18 mouse cellular contexts compared by ENCODE assay signal in genomic region chr7:89235974-89236507, GRCm38 (mm10).
DNase-seq lines count a peak whose midpoint lies in the region; ATAC-seq and TF ChIP-seq lines count a peak whose summit lies in the region.
"Had no signal": no experiment of that assay in that cellular context is flagged by ENCODE, and none has a peak within 500 bp of the region (broad histone marks: within the 10 kb centered on the region; RNA-seq: fewer than 3 reads in every experiment).

No protein-coding gene starts in this region.

- 72% methylated on average over 4 of the region's 4 CpGs for WGBS in forebrain, postnatal 0 days

- peak; percentile 87 to 89 for ATAC-seq in hematopoietic stem cell, adult 5-6 weeks (replicated peaks in 1 of 2; ENCODE audit: insufficient read depth in 1 of 2, low FRiP score in 2 of 2, low TSS enrichment in 1 of 2, low read depth in 1 of 2, poor library complexity in 2 of 2, severe bottlenecking in 2 of 2)
- ATAC-seq in forebrain, postnatal 0 days = no peak
- ATAC-seq: forebrain, embryonic 16.5 days; midbrain, embryonic 13.5 days had no signal

- no peak for TF ChIP-seq CTCF in forebrain, postnatal 0 days (IDR thresholded peaks at IDR 0.05; ENCODE audit: low read depth)

- H3K4me1 ChIP-seq in megakaryocyte, embryonic 14.5 days = peaks cover 28% of the 10 kb centered on the region
- no peaks in the 10 kb centered on the region for H3K4me1 ChIP-seq in forebrain, postnatal 0 days (ENCODE audit: insufficient read depth)
- H3K4me1 ChIP-seq: hindbrain, embryonic 10.5 days; liver, embryonic 15.5 days; midbrain, embryonic 13.5 days; neural tube, embryonic 15.5 days; stomach, embryonic 15.5 days had no signal

- no peak overlapping the region for H3K9ac ChIP-seq in forebrain, postnatal 0 days
- H3K9ac ChIP-seq: heart, embryonic 13.5 days; liver, embryonic 15.5 days; midbrain, embryonic 13.5 days; neural tube, embryonic 15.5 days; stomach, embryonic 15.5 days had no signal

- peak; percentile 18 for DNase-seq in kidney, adult 9 months
- DNase-seq in kidney, postnatal 36 days = no peak
- DNase-seq in 416B (ENCODE audit: low read depth) = peak; percentile 89
- DNase-seq in forebrain, postnatal 0 days = no peak
- no peak for DNase-seq in urinary bladder, postnatal 4 days (ENCODE audit: low spot score in 2 of 2)
- DNase-seq in ovary, postnatal 36 days (ENCODE audit: low spot score) = no peak
- DNase-seq: adrenal gland, postnatal 10 days; cerebellum, adult 18-20 months had no signal

- H3K4me2 ChIP-seq in forebrain, postnatal 0 days (ENCODE audit: low read depth) = no peak overlapping the region
- H3K4me2 ChIP-seq: heart, embryonic 13.5 days; liver, embryonic 15.5 days; midbrain, embryonic 13.5 days; neural tube, embryonic 15.5 days; stomach, embryonic 15.5 days had no signal

- H3K27ac ChIP-seq in forebrain, postnatal 0 days (ENCODE audit: low read depth, low read length) = no peak overlapping the region
- H3K27ac ChIP-seq: heart, embryonic 13.5 days; hindbrain, embryonic 10.5 days; left cerebral cortex, adult 2 months; liver, embryonic 15.5 days; midbrain, embryonic 13.5 days; neural tube, embryonic 15.5 days; stomach, embryonic 15.5 days had no signal

- H3K4me3 ChIP-seq in megakaryocyte, embryonic 14.5 days (replicated peaks) = peak overlapping the region; percentile 26
- no peak overlapping the region for H3K4me3 ChIP-seq in forebrain, postnatal 0 days (ENCODE audit: low read depth, low read length)
- H3K4me3 ChIP-seq: heart, embryonic 13.5 days; hindbrain, embryonic 10.5 days; left cerebral cortex, adult 2 months; liver, embryonic 15.5 days; midbrain, embryonic 13.5 days; neural tube, embryonic 15.5 days; stomach, embryonic 15.5 days had no signal

- H3K36me3 ChIP-seq in megakaryocyte, embryonic 14.5 days (replicated peaks; ENCODE audit: low read length) = peaks cover 12% of the 10 kb centered on the region
- H3K36me3 ChIP-seq in forebrain, postnatal 0 days (ENCODE audit: insufficient read depth) = no peaks in the 10 kb centered on the region
- H3K36me3 ChIP-seq: hindbrain, embryonic 10.5 days; liver, embryonic 15.5 days; midbrain, embryonic 13.5 days; neural tube, embryonic 15.5 days; stomach, embryonic 15.5 days had no signal

- no peaks in the 10 kb centered on the region for H3K27me3 ChIP-seq in megakaryocyte, embryonic 14.5 days (replicated peaks)
- H3K27me3 ChIP-seq in forebrain, postnatal 0 days (ENCODE audit: insufficient read depth, low read length) = no peaks in the 10 kb centered on the region
- H3K27me3 ChIP-seq: heart, embryonic 13.5 days; liver, embryonic 15.5 days; midbrain, embryonic 13.5 days; neural tube, embryonic 15.5 days; stomach, embryonic 15.5 days had no signal

- H3K9me3 ChIP-seq in megakaryocyte, embryonic 14.5 days = no peaks in the 10 kb centered on the region
- H3K9me3 ChIP-seq in forebrain, postnatal 0 days (ENCODE audit: low read length) = no peaks in the 10 kb centered on the region
- H3K9me3 ChIP-seq: heart, embryonic 13.5 days; hindbrain, embryonic 10.5 days; liver, embryonic 15.5 days; midbrain, embryonic 13.5 days; stomach, embryonic 15.5 days had no signal

Comparison
In these comparisons a context has a peak if more than half of its experiments do, and no peak if none do; other contexts are left out.
1. DNase-seq: peak in kidney, adult 9 months (single experiment) and 416B (single experiment); none in kidney, postnatal 36 days (0 of 2), forebrain, postnatal 0 days (single experiment), urinary bladder, postnatal 4 days (0 of 2) and ovary, postnatal 36 days (single experiment).